Mouse (Mus musculus) right cerebral cortex, postnatal 14 days (tissue): ENCODE measurements around the gene Olfr1362.

Experiments used
- DNase-seq: peaks from one replicate; pipeline ENCODE4 v3.0.0; 2022

The Olfr1362 gene

DNA sequence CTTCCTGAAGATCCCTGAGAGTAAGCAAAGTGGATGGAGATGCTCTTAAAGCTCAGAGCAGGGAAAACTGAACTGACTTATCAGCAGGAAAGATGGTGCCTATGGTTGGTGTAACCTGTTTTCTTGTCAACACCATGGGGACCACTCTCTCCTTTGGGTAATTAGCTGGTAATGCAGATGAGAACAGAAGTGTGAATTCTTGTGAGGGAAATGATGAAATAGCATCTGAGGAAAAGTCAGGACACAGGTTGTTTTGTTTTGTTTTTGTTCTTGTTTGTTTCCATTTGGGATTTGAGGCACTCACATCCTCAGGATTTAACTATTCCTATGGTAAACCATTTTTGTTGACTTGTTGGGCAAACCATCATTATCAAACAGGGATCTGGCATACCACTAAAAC is at the start of gene Olfr1362:
TSS of gene Olfr1362 (minus strand) at position 101 of the 400 bp plus-strand sequence.
- DNase-seq, result no peak

DNA sequence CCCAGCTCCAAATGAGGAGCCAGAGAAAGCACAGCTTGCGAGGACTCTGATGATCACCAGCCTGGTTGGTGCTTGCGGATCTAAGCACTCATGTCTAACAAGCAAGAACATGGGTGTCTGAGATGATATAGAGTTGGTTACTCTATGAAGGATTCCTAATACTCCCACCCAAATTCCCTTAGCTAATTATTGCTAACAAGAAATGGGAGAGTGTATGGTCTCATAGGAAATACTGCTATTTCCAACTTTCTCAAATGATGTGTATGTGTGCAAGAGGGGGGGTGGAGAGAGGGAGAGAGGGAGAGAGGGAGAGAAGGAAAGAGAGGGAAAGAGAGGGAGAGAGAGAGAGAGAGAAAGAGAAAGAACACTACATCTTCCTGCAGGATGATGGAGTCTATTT is 49.5 kb upstream of the Olfr1362 start, which contains the start of gene Olfr1361:
TSS of gene Olfr1361 (minus strand) at position 101 of the 400 bp plus-strand sequence.
- DNase-seq, result no peak

DNA sequence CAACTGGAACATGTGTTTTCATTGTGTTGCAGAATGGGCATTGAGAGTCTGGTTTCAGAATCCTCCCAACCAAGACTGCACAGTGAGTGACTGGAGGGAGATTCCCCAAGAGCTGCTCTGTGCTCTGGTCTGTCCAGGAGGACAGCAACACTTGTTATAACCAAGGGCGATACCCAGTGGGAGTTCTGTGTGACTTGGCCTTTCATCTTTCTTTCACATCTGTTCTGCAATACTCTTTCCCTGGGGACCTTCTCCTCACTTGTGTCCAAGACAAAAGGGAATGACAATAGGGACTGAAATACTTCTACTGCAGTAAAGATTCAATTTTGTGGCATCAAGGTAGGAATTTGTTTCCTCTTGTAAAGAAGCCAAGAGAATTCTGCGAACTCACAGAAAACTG is 28.6 kb upstream of the Olfr1362 start, which contains the start of gene Olfr11:
TSS of gene Olfr11 (minus strand) at position 101 of the 400 bp plus-strand sequence.
- DNase-seq, result no peak

DNA sequence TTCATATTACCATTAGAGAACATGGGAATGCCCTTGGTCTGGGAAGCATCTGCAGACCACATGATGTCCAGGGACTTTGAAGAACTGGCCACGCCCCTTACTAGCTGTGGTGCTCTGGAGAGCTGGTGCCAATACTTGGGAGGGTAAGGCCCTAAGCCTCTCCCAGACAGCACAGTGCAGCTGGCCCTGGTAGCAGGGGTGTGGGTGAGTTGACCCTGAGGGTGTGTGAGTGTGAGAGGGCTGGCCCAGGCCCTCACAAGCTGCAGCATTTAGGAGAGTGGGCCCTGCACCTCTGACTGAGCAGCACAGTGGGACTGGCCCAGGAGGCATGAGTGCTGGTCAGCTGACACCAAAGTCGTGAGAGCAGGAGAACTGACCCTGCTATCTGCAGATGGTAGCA is 22.2 kb downstream of the Olfr1362 start:
- DNase-seq, result no peak

DNA sequence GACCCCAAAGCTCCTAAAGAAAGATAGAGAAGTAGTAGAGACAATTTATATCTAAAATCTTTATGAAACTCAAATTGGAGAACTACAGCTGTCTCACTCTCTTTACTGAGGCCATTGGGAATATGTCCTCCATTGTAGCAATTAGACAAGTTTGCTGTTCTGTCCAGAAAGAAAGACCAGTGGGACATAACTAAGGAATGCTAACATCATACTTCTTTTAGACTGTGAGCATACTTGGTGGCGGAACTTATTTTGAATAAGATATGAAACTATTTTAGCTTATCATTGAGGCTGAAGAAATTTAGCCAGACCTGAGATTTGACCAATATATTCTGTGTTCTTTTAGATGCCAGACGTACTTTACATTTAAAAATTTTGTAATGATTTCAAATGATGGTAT is 32.2 kb downstream of the Olfr1362 start, which contains the start of gene Olfr1364:
TSS of gene Olfr1364 (minus strand) at position 101 of the 400 bp plus-strand sequence.
- no peak for DNase-seq
